Mouse (Mus musculus) frontal cortex, postnatal 10 days (tissue): ENCODE results near the gene P2ry6.

Experiments
- DNase-seq, 2 experiments: peaks; one replicate each; pipeline ENCODE4 v3.0.0; 2022; ENCODE audit warnings: low spot score in 2 of 2, mixed read lengths in 1 of 2

The P2ry6 gene

GRCm38 (mm10) chr7:100974135-100974903 lies at the start of gene P2ry6:
Gene P2ry6 (minus strand): TSS chr7:100974649.
- no peak for DNase-seq

- DNase-seq = no peak
Measured at GRCm38 (mm10) chr7:101017492-101017891, 43.0 kb upstream of the P2ry6 start.

- peak in 1 of 2 experiments; percentile 33 for DNase-seq
Measured at GRCm38 (mm10) chr7:101017021-101017461, 42.6 kb upstream of the P2ry6 start.

GRCm38 (mm10) chr7:101014985-101015384 lies 40.5 kb upstream of the P2ry6 start:
- no peak for DNase-seq

GRCm38 (mm10) chr7:101014041-101014440 lies 39.6 kb upstream of the P2ry6 start:
- no peak for DNase-seq

GRCm38 (mm10) chr7:101012541-101012940 lies 38.1 kb upstream of the P2ry6 start, which contains the start of gene P2ry2:
Gene P2ry2 (minus strand): TSS chr7:101012866.
- no peak for DNase-seq

GRCm38 (mm10) chr7:101011681-101012367 lies 37.4 kb upstream of the P2ry6 start:
- peak; percentile 34 to 43 for DNase-seq

- DNase-seq = no peak
Measured at GRCm38 (mm10) chr7:101010741-101011140, 36.3 kb upstream of the P2ry6 start.

GRCm38 (mm10) chr7:101006201-101006600 lies 31.8 kb upstream of the P2ry6 start:
- DNase-seq = no peak

- DNase-seq = no peak
Measured at GRCm38 (mm10) chr7:101005119-101005518, 30.7 kb upstream of the P2ry6 start.

GRCm38 (mm10) chr7:101003442-101004326 lies 29.2 kb upstream of the P2ry6 start:
- no peak for DNase-seq

- no peak for DNase-seq
Measured at GRCm38 (mm10) chr7:101002274-101002673, 27.8 kb upstream of the P2ry6 start.

GRCm38 (mm10) chr7:100999623-101000022 lies 25.2 kb upstream of the P2ry6 start:
- no peak for DNase-seq

GRCm38 (mm10) chr7:100998578-100998960 lies 24.1 kb upstream of the P2ry6 start:
- DNase-seq = no peak

GRCm38 (mm10) chr7:100997951-100998577 lies 23.6 kb upstream of the P2ry6 start:
- no peak for DNase-seq

- DNase-seq = no peak
Measured at GRCm38 (mm10) chr7:100997215-100997614, 22.8 kb upstream of the P2ry6 start.

- DNase-seq = no peak
Measured at GRCm38 (mm10) chr7:100995951-100996350, 21.5 kb upstream of the P2ry6 start.

GRCm38 (mm10) chr7:100995260-100995864 lies 20.9 kb upstream of the P2ry6 start:
- no peak for DNase-seq

- DNase-seq = no peak
Measured at GRCm38 (mm10) chr7:100993166-100993565, 18.7 kb upstream of the P2ry6 start.

GRCm38 (mm10) chr7:100991972-100992371 lies 17.5 kb upstream of the P2ry6 start:
- no peak for DNase-seq
